Mouse (Mus musculus): ENCODE results near the gene Rhbdd3.

GRCm38 (mm10) chr11:5057064-5057463, 41.7 kb upstream of the Rhbdd3 start:
- TF ChIP-seq POLR2A (IDR thresholded peaks at IDR 0.05; ENCODE audit: insufficient read depth, low read length) (no peak), CTCF (IDR thresholded peaks at IDR 0.05; ENCODE audit: low read depth, low read length) (no peak)

Measured in ES-Bruce4 (cell line).